Mouse (Mus musculus): ENCODE results near the gene Plcb2.

GRCm38 (mm10) chr2:118695677-118696232, 32.5 kb downstream of the Plcb2 start:
- TF ChIP-seq CTCF (IDR thresholded peaks at IDR 0.05; ENCODE audit: control insufficient read depth, insufficient read depth, low read length) = peak; percentile 56
- no peak for TF ChIP-seq POLR2A (IDR thresholded peaks at IDR 0.05; ENCODE audit: borderline replicate concordance, control insufficient read depth, low read depth, low read length)

All from bone marrow, adult 2 months (tissue).